Mouse (Mus musculus) lung, embryonic 14.5 days (tissue): Measurements from ENCODE around the gene Capn3. TPM values are rescaled to one million over a fixed set of nuclear protein-coding genes. Genes with fewer than 3 reads are reported as not detected.
A peak's percentile ranks its signal among the peaks of the same experiment; 100 is the strongest.

Experiments
- ATAC-seq: fragments of 200-750 bp; cut with Nextera tagmentation; 2 replicates; pipeline ENCODE4 v1.8.0; 2017; ENCODE audit warnings: mild to moderate bottlenecking, moderate TSS enrichment, moderate library complexity; ENCODE audit not compliant: insufficient read depth
- DNase-seq: peaks from one replicate; pipeline ENCODE4 v3.0.0-alpha.2; 2015
- H3K27ac ChIP-seq: fragments of 300-500 bp; sonication (generic); 2 replicates; pipeline ENCODE4 v1.5.1; 2014; ENCODE audit warnings: low read depth, mild to moderate bottlenecking, moderate library complexity
- H3K27me3 ChIP-seq: fragments of 300-500 bp; sonication (generic); 2 replicates; pipeline ENCODE4 v1.6.1; 2014; ENCODE audit warnings: low read length, control low read depth; ENCODE audit not compliant: insufficient read depth
- H3K36me3 ChIP-seq: fragments of 300-500 bp; sonication (generic); 2 replicates; pipeline ENCODE4 v1.6.1; 2014; ENCODE audit warnings: control low read depth; ENCODE audit not compliant: insufficient read depth
- H3K4me1 ChIP-seq: fragments of 300-500 bp; sonication (generic); 2 replicates; pipeline ENCODE4 v1.6.1; 2014; ENCODE audit warnings: antibody characterized with exemption, control low read depth; ENCODE audit not compliant: insufficient read depth
- H3K4me2 ChIP-seq: fragments of 300-500 bp; sonication (generic); 2 replicates; pipeline ENCODE4 v1.6.1; 2014; ENCODE audit warnings: mild to moderate bottlenecking
- H3K4me3 ChIP-seq: fragments of 300-500 bp; sonication (generic); 2 replicates; pipeline ENCODE4 v1.5.1; 2014; ENCODE audit warnings: low read depth, low read length
- H3K9ac ChIP-seq: fragments of 300-500 bp; sonication (generic); 2 replicates; pipeline ENCODE4 v1.6.1; 2014
- H3K9me3 ChIP-seq: fragments of 300-500 bp; sonication (generic); 2 replicates; pipeline ENCODE4 v1.6.1; 2016; ENCODE audit warnings: low read depth, low read length, control low read depth
- CTCF ChIP-seq: IDR thresholded peaks from 2 replicates; pipeline ENCODE4 v1.5.1; 2016; ENCODE audit warnings: antibody characterized with exemption, low read depth
- WGBS: fragments of 180-500 bp; shearing (Covaris S2); extraction: QIAGEN DNeasy Blood & Tissue Kit; methylation state at CpG from one replicate; pipeline ENCODE4 v1.1.7; 2014; 5-methylcytosine and 5-hydroxymethylcytosine counted together
- polyA plus RNA-seq: library from polyadenylated mRNA; unstranded; fragments of >200 nt; fragmentation: Nextera tagmentation; extraction: Ambion mirVana; gene quantifications from 2 replicates; pipeline ENCODE4 v1.2.1, GENCODE M21; 2014

The Capn3 gene
- polyA plus RNA-seq, 1 experiment from 2014 or later, result 0.33 TPM

- Histone ChIP-seq H3K9me3 (no peaks in the 10 kb centered on the region), H3K27ac (no peak overlapping the region), H3K4me3 (no peak overlapping the region), H3K9ac (no peak overlapping the region), H3K4me2 (no peak overlapping the region), H3K27me3 (no peaks in the 10 kb centered on the region), H3K4me1 (no peaks in the 10 kb centered on the region), H3K36me3 (peaks cover 97% of the 10 kb centered on the region)
- no peak for TF ChIP-seq CTCF
- 87% methylated on average over 5 of the region's 5 CpGs for WGBS
- DNase-seq (no peak), ATAC-seq (no peak)
Observed at GRCm38 (mm10) chr2:120526771-120527170, 71.0 kb downstream of the Capn3 start.

GRCm38 (mm10) chr2:120529531-120529930, 73.7 kb downstream of the Capn3 start:
- Histone ChIP-seq H3K4me1 (no peaks in the 10 kb centered on the region), H3K27ac (no peak overlapping the region), H3K9me3 (no peaks in the 10 kb centered on the region), H3K4me2 (no peak overlapping the region), H3K9ac (no peak overlapping the region), H3K36me3 (peaks cover 95% of the 10 kb centered on the region), H3K27me3 (no peaks in the 10 kb centered on the region), H3K4me3 (no peak overlapping the region)
- ATAC-seq (no peak), DNase-seq (peak; percentile 51)
- peak; percentile 22; the same call in 1 of the 2 replicates for TF ChIP-seq CTCF

GRCm38 (mm10) chr2:120531223-120531622, 75.4 kb downstream of the Capn3 start:
- Histone ChIP-seq H3K4me1 (no peaks in the 10 kb centered on the region), H3K36me3 (peaks cover 90% of the 10 kb centered on the region), H3K4me2 (no peak overlapping the region), H3K4me3 (no peak overlapping the region), H3K9ac (no peak overlapping the region), H3K27ac (no peak overlapping the region), H3K9me3 (no peaks in the 10 kb centered on the region), H3K27me3 (no peaks in the 10 kb centered on the region)
- no peak for DNase-seq
- WGBS, result 87% methylated on average over 4 of the region's 4 CpGs
- no peak for TF ChIP-seq CTCF
- no peak for ATAC-seq

- 51% methylated on average over 3 of the region's 3 CpGs for WGBS
Observed at GRCm38 (mm10) chr2:120539333-120539732, 83.5 kb downstream of the Capn3 start.

GRCm38 (mm10) chr2:120539778-120540208, 84.0 kb downstream of the Capn3 start:
- TF ChIP-seq CTCF, result no peak
- H3K27ac ChIP-seq, result peak overlapping the region; percentile 60
- no peak overlapping the region for H3K4me3 ChIP-seq
- WGBS, result 3% methylated on average over 1 of the region's 1 CpGs
- DNase-seq (peak; percentile 99), ATAC-seq (peak; percentile 98)
- peak overlapping the region; percentile 46 for H3K4me2 ChIP-seq
- no peaks in the 10 kb centered on the region for H3K9me3 ChIP-seq
- H3K9ac ChIP-seq, result no peak overlapping the region
- H3K4me1 ChIP-seq, result peaks cover 8% of the 10 kb centered on the region; the same call in 1 of the 2 replicates
- no peaks in the 10 kb centered on the region for H3K27me3 ChIP-seq
- peaks cover 22% of the 10 kb centered on the region for H3K36me3 ChIP-seq

More at GRCm38 (mm10) chr2:120539333-120539732, 83.5 kb downstream of the Capn3 start:
- H3K27ac ChIP-seq, result peak overlapping the region; percentile 60
- H3K36me3 ChIP-seq, result peaks cover 22% of the 10 kb centered on the region
- no peak for TF ChIP-seq CTCF
- no peaks in the 10 kb centered on the region for H3K9me3 ChIP-seq
- DNase-seq, result no peak
- H3K4me3 ChIP-seq, result no peak overlapping the region
- peak overlapping the region; percentile 46 for H3K4me2 ChIP-seq
- H3K4me1 ChIP-seq, result peaks cover 8% of the 10 kb centered on the region; the same call in 1 of the 2 replicates
- no peaks in the 10 kb centered on the region for H3K27me3 ChIP-seq
- ATAC-seq, result peak; percentile 50; the same call in 1 of the 2 replicates
- H3K9ac ChIP-seq, result no peak overlapping the region

- Histone ChIP-seq H3K27me3 (no peaks in the 10 kb centered on the region), H3K4me3 (no peak overlapping the region), H3K27ac (no peak overlapping the region), H3K36me3 (peaks cover 32% of the 10 kb centered on the region), H3K4me2 (no peak overlapping the region), H3K9ac (no peak overlapping the region), H3K9me3 (no peaks in the 10 kb centered on the region), H3K4me1 (0 out of 2 replicates have a peak, but pooled peaks cover 3% of the 10 kb centered on the region)
- DNase-seq (no peak), ATAC-seq (no peak)
- WGBS, result 85% methylated on average over 2 of the region's 2 CpGs
- no peak for TF ChIP-seq CTCF
Observed at GRCm38 (mm10) chr2:120544732-120545131, 88.9 kb downstream of the Capn3 start.

Other genes with a start within 250 kb of the Capn3 start
- gene Pla2g4e, start 210.7 kb upstream of the Capn3 start, polyA plus RNA-seq, result 0.11 TPM in 1 of 2 replicates, not detected in the other
- not detected in 2 replicates for gene Pla2g4d, start 166.8 kb upstream of the Capn3 start, polyA plus RNA-seq
- gene Pla2g4f, start 141.9 kb upstream of the Capn3 start, polyA plus RNA-seq, result 0.11 and 0.12 TPM in 2 replicates
- 21.9 and 22.4 TPM in 2 replicates for gene Vps39, start 102.9 kb upstream of the Capn3 start, polyA plus RNA-seq
- 7.2 and 8.5 TPM in 2 replicates for gene Ganc, start 52.1 kb upstream of the Capn3 start, polyA plus RNA-seq
- 12.4 and 14.2 TPM in 2 replicates for gene Tmem87a, start 51.9 kb upstream of the Capn3 start, polyA plus RNA-seq
- 54.0 and 57.9 TPM in 2 replicates for gene Zfp106, start 107.8 kb downstream of the Capn3 start, polyA plus RNA-seq
- gene Snap23, start 111.7 kb downstream of the Capn3 start, polyA plus RNA-seq, result 54.7 and 58.2 TPM in 2 replicates
- 25.7 and 26.0 TPM in 2 replicates for gene Haus2, start 153.4 kb downstream of the Capn3 start, polyA plus RNA-seq
- gene Lrrc57, start 153.5 kb downstream of the Capn3 start, polyA plus RNA-seq, result 22.6 and 23.5 TPM in 2 replicates
- gene Stard9, start 173.1 kb downstream of the Capn3 start, polyA plus RNA-seq, result 14.1 and 14.9 TPM in 2 replicates